In the genomic region with DNA sequence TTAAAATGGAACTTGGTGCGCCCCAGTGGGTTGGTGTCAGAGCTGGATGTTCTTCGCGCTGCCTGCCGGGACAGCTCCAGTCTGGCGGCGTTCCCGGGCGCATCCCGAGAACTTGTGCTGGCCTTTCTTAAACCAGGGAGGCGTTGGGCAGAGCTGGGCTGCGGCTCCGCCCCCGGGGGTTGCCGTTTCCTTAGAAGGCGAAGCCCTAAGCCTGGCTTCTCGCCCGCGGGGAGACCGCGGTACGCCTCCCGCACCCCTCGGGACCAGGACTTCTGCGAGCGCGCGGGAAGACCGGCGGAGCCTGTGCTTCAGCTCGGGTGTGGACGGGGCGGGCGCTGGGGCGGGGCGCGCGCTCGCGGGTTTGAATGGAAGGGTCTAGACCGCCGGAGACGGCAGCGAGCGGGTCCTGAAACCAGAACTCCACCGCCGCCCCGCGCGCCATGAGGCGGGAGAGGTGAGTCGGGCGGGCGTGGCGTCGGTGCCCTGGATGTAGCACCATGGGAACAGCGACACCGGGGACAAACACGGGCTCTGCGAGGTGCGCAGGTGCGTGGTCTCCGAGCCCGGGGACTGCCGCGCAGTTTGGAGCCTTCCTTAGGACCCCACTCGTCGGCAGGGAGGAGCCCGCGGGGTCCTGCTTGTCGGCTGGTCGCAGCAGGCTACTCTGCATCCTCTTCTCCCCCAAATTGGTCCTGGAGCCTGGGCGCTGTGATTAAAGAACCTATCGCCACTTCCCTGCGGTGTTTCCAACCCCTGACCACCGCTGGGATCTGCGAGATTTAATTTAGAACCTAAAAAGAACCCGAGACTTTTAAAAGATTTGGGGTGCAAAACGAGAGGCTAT, we compare ENCODE assay signal across 9 mouse cellular contexts. TPM values are rescaled to one million over a fixed set of nuclear protein-coding genes. Genes with fewer than 3 reads are reported as not detected.
DNase-seq lines count a peak whose midpoint lies in the region; ATAC-seq and TF ChIP-seq lines count a peak whose summit lies in the region.
"Had no signal": no experiment of that assay in that cellular context is flagged by ENCODE, and none has a peak within 500 bp of the region (broad histone marks: within the 10 kb centered on the region; RNA-seq: fewer than 3 reads in every experiment).

Gene Bok, plus strand, starts transcription at position 260 of the 844 bp plus-strand sequence.

- no peak; the same call in none of the 2 replicates for TF ChIP-seq CTCF in lung, postnatal 0 days (IDR thresholded peaks at IDR 0.05)

- no peaks in the 10 kb centered on the region for H3K36me3 ChIP-seq in lung, postnatal 0 days (ENCODE audit: insufficient read depth, low read length)

- peak within 1 kb of the TSS; percentile 62 for H3K4me3 ChIP-seq in lung, postnatal 0 days (ENCODE audit: low read depth, low read length)

- no peaks in the 10 kb centered on the region for H3K9me3 ChIP-seq in lung, postnatal 0 days (ENCODE audit: low read length)

- peak within 1 kb of the TSS; percentile 8; the same call in 1 of the 2 replicates for H3K9ac ChIP-seq in lung, postnatal 0 days (replicated peaks; ENCODE audit: low read depth)

- ATAC-seq in hematopoietic stem cell, adult 5-6 weeks (replicated peaks in 1 of 2; ENCODE audit: insufficient read depth in 1 of 2, low FRiP score in 2 of 2, low TSS enrichment in 1 of 2, low read depth in 1 of 2, poor library complexity in 2 of 2, severe bottlenecking in 2 of 2), result peak; percentile 19 to 27; a peak in 1 of 4 replicates
- ATAC-seq in lung, postnatal 0 days, result peak; percentile 66

- peak; percentile 87 for DNase-seq in ZHBTc4 (ENCODE audit: low read depth, low spot score)
- DNase-seq in cerebellum, adult 9-11 months, result peak; percentile 50
- DNase-seq in frontal cortex, adult 2 months (ENCODE audit: extremely low spot score in 1 of 2, low spot score in 1 of 2), result peak in 1 of 2 experiments; percentile 71
- peak; percentile 64 to 73 for DNase-seq in layer of hippocampus, postnatal 10 days (ENCODE audit: low spot score in 2 of 2)
- DNase-seq in lung, postnatal 0 days (ENCODE audit: low spot score), result peak; percentile 80
- peak; percentile 77 for DNase-seq in retina, postnatal 1 day
- no peak for DNase-seq in natural killer cell, adult 2 months (ENCODE audit: low spot score in 2 of 2)

- no peak for TF ChIP-seq EP300 in lung, postnatal 0 days (IDR thresholded peaks at IDR 0.05)

- peak within 1 kb of the TSS; percentile 62 for H3K4me2 ChIP-seq in lung, postnatal 0 days (replicated peaks; ENCODE audit: low read depth, low read length)

- H3K4me1 ChIP-seq in lung, postnatal 0 days (ENCODE audit: insufficient read depth, low read depth, low read length), result no peaks in the 10 kb centered on the region

- H3K27me3 ChIP-seq in lung, postnatal 0 days (replicated peaks; ENCODE audit: insufficient read depth, low read length), result no peaks in the 10 kb centered on the region

- no peak within 1 kb of the TSS for H3K27ac ChIP-seq in lung, postnatal 0 days (ENCODE audit: low read length)
- H3K27ac ChIP-seq: macrophage had no signal

- 1% methylated on average over 61 of the region's 78 CpGs for WGBS in lung, postnatal 0 days

RNA-seq across cellular contexts. Expression of gene Bok, which starts in this region (rescaled TPM):
- 48.4 and 53.9 TPM in 2 replicates for polyA plus RNA-seq in frontal cortex, adult 2 months (2012; rRNA removed)
- 1.6 and 2.6 TPM in 2 replicates for total RNA-seq in hematopoietic stem cell, adult 5-6 weeks (2017)
- total RNA-seq in layer of hippocampus, postnatal 10 days (2021), result 10 to 100 TPM; 60.4 to 63.3 TPM
- 30.9 and 31.2 TPM in 2 replicates for polyA plus RNA-seq in lung, postnatal 0 days (2015; fragmentation: Nextera tagmentation; extraction: Ambion mirVana)
- polyA plus RNA-seq: macrophage had no signal

Comparison
In these comparisons a context has a peak if more than half of its experiments do, and no peak if none do; other contexts are left out.
1. RNA of gene Bok (total RNA-seq): 60.4 to 63.3 TPM in layer of hippocampus, postnatal 10 days; 1.6 to 2.6 TPM in hematopoietic stem cell, adult 5-6 weeks; every median in the first group is over 10 times any median in the second.
2. DNase-seq: peak in ZHBTc4 (single experiment), cerebellum, adult 9-11 months (single experiment), layer of hippocampus, postnatal 10 days (2 of 2), lung, postnatal 0 days (single experiment) and retina, postnatal 1 day (single experiment); none in natural killer cell, adult 2 months (0 of 2).